Mouse (Mus musculus) megakaryocyte, embryonic 14.5 days (primary cell): Measurements from ENCODE around the gene Ccnyl1.

Experiments
- FLI1 ChIP-seq: IDR thresholded peaks from 2 replicates; pipeline ENCODE4 v1.6.1; 2012; ENCODE audit warnings: low read length, inconsistent platforms, mixed read lengths
- GATA1 ChIP-seq: IDR thresholded peaks from 3 replicates; pipeline ENCODE4 v1.6.1; 2012; ENCODE audit warnings: mixed read lengths, low read length, inconsistent platforms, borderline replicate concordance

DNA sequence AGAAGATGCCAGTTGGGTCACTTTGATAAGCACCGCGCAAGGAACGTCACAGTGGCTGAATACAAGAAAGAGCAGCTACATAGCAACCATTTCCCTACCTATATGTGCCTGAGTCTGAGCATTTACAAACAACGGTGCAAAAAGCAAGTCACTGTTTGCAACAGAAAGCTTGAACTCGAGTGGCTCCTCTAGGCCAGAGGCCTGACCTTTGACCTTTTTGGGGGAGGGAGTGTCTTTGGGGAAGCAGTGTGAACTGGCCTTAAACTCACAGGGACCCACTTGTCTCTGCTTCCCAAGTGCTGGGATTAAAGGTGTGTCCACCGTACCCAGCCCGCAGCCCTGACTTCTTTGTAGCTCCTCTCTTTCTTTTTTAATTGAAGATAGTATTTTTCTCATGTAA, 63.4 kb downstream of the Ccnyl1 start:
- no peak for TF ChIP-seq GATA1
- no peak for TF ChIP-seq FLI1
